Mouse (Mus musculus) neural tube, embryonic 12.5 days (tissue): Measurements from ENCODE around the gene Anpep. TPM values are rescaled to one million over a fixed set of nuclear protein-coding genes. Genes with fewer than 3 reads are reported as not detected.

Experiments
- ATAC-seq: fragments of 200-750 bp; cut with Nextera tagmentation; 2 replicates; pipeline ENCODE4 v1.8.0; 2017; ENCODE audit warnings: low read depth, mild to moderate bottlenecking, moderate TSS enrichment, moderate library complexity; ENCODE audit not compliant: low FRiP score
- H3K27ac ChIP-seq: fragments of 300-500 bp; sonication (generic); 2 replicates; pipeline ENCODE4 v1.5.1; 2016
- H3K27me3 ChIP-seq: fragments of 300-500 bp; sonication (generic); replicated peaks from 2 replicates; pipeline ENCODE4 v1.6.1; 2016; ENCODE audit warnings: mild to moderate bottlenecking
- H3K36me3 ChIP-seq: fragments of 300-500 bp; sonication (generic); 2 replicates; pipeline ENCODE4 v1.6.1; 2016; ENCODE audit warnings: mild to moderate bottlenecking
- H3K4me1 ChIP-seq: fragments of 300-500 bp; sonication (generic); 2 replicates; pipeline ENCODE4 v1.6.1; 2016
- H3K4me2 ChIP-seq: fragments of 300-500 bp; sonication (generic); replicated peaks from 2 replicates; pipeline ENCODE4 v1.6.1; 2016; ENCODE audit warnings: mild to moderate bottlenecking
- H3K4me3 ChIP-seq: fragments of 300-500 bp; sonication (generic); 2 replicates; pipeline ENCODE4 v1.5.1; 2016
- H3K9ac ChIP-seq: fragments of 300-500 bp; sonication (generic); 2 replicates; pipeline ENCODE4 v1.6.1; 2016; ENCODE audit warnings: mild to moderate bottlenecking
- H3K9me3 ChIP-seq: fragments of 300-500 bp; sonication (generic); 2 replicates; pipeline ENCODE4 v1.6.1; 2016; ENCODE audit warnings: mild to moderate bottlenecking
- WGBS: fragments of 180-500 bp; shearing (Covaris S2); methylation state at CpG from one replicate; pipeline ENCODE4 v1.1.7; 2016; 5-methylcytosine and 5-hydroxymethylcytosine counted together
- polyA plus RNA-seq: library from polyadenylated mRNA; unstranded; fragments of >200 nt; fragmentation: Nextera tagmentation; extraction: Ambion mirVana; gene quantifications from 2 replicates; pipeline ENCODE4 v1.2.1, GENCODE M21; 2016

The Anpep gene
- polyA plus RNA-seq, 1 experiment from 2014 or later = 6.7 TPM

DNA sequence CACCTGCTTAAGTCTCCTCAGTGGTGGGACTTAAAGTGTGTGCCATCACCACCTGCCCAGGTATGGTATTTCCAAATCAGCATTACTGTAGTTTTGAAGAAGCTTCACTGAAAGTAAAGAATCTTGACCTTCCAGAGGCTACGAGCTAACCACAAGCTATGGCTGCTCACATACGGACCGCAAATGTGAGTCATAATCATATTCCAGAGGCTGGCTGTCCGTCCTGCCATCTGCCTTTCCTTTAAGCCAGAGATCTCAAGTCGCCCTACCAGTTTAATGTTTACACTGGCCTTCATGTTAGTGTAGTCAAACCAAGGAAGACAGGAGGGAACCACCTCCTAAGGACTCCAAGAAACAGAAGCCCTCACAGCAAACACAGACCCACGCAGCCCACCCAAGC lies 21.0 kb upstream of the Anpep start:
- Histone ChIP-seq H3K9me3 (no peaks in the 10 kb centered on the region), H3K4me3 (no peak overlapping the region), H3K4me1 (no peaks in the 10 kb centered on the region), H3K27ac (no peak overlapping the region), H3K4me2 (no peak overlapping the region), H3K27me3 (no peaks in the 10 kb centered on the region), H3K9ac (no peak overlapping the region), H3K36me3 (peaks cover 47% of the 10 kb centered on the region)
- WGBS = 96% methylated on average over 6 of the region's 6 CpGs
- ATAC-seq = no peak

DNA sequence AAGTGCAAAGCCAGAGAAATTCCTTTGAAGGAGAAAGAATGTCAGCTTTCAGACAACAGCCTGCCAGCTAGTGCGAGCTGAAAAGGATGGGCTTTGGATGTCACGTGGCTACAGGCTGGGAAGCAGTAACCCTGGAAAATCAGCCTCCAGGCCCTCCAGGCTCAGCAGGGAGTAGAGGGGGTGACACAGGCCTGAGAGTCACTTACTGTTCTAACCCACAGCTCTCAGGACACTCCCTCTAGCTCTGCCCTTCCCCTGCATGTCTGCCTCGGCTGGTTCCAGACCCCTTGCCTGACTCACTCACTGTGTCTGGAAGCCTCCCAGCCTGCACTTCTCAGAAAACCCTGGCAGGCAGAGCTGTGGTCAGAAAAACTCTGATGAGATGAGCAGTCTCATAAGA lies 20.1 kb upstream of the Anpep start:
- Histone ChIP-seq H3K4me2 (no peak overlapping the region), H3K4me1 (no peaks in the 10 kb centered on the region), H3K9me3 (no peaks in the 10 kb centered on the region), H3K27ac (no peak overlapping the region), H3K9ac (no peak overlapping the region), H3K4me3 (no peak overlapping the region), H3K27me3 (no peaks in the 10 kb centered on the region), H3K36me3 (peaks cover 47% of the 10 kb centered on the region)
- 53% methylated on average over 3 of the region's 3 CpGs for whole genome bisulfite sequencing
- ATAC-seq = no peak

DNA sequence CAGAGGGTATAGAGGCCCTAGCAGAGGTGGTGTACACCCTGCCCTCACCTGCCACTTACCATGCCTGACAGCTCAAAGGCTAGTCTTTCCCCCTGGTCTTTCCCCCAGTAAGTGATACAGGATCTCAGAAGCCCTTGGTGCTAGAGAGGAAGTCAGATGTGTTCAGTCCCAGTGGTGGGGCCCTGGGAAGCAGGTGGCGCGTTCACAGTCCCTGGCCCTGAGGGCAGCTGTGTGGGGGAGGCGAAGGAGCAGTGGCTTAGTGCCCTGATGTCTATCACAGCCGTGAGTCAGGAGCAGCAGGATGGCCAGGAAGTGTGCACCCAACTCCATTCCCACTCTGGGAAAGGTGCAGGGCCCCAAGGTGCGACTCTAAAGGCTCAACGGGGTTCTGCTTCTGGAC lies 19.2 kb upstream of the Anpep start:
- Histone ChIP-seq H3K9me3 (no peaks in the 10 kb centered on the region), H3K27ac (no peak overlapping the region), H3K4me2 (no peak overlapping the region), H3K9ac (no peak overlapping the region), H3K27me3 (no peaks in the 10 kb centered on the region), H3K4me1 (no peaks in the 10 kb centered on the region), H3K4me3 (no peak overlapping the region), H3K36me3 (peaks cover 46% of the 10 kb centered on the region)
- WGBS = 91% methylated on average over 6 of the region's 6 CpGs
- no peak for ATAC-seq

DNA sequence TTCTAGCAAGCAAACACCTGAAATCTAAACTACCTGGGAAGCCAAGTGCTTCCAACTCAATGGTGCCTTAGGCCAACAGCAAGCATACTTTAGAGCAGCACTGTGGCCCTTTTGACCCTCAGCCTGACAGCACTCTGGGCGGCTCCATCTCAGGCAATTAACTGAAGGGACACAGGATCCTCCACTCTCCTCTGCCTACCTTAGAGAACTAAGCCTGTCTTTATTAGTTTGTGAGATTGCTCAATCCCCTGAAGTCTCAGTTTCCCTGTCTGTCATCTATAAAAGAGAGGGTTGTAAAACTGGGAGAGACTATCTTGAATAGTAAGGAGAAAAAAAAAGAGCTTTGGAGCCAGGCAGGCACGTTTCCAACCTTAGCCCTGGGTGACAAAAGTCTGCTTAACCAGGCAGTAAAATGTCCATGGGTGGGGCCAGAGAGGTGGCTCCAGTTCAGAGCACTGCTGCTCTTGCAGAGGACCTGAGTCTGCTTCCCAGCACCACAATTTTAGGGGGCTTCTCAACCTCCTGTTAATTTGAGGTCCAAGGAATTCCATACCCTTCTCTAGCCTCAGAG lies 17.7 kb upstream of the Anpep start:
- H3K4me3 ChIP-seq = no peak overlapping the region
- ATAC-seq = no peak
- no peaks in the 10 kb centered on the region for H3K27me3 ChIP-seq
- H3K36me3 ChIP-seq = peaks cover 42% of the 10 kb centered on the region
- no peak overlapping the region for H3K9ac ChIP-seq
- H3K27ac ChIP-seq = no peak overlapping the region
- no peak overlapping the region for H3K4me2 ChIP-seq
- no peaks in the 10 kb centered on the region for H3K9me3 ChIP-seq
- WGBS = 42% methylated on average over 2 of the region's 2 CpGs
- H3K4me1 ChIP-seq = no peaks in the 10 kb centered on the region

DNA sequence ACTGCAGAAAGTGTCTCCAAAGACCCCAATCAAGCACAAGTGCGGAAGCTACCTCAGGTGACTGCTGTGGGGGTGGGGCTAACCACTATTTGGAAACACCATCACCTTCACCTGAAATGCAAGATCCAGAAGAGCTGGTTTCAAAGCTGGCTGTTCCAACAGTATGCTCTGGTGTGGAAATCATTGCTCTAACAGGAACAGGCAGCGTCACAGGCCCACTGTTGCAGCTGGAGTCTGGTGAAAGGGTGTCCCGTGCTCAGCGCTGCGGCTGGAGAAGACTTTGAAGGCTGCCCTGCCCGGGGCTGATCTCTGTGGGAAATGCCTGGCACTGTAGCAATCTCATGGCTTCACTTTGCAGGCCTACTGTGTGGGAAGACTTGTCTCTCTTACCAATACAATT lies 12.5 kb upstream of the Anpep start:
- 82% methylated on average over 6 of the region's 6 CpGs for WGBS
- no peaks in the 10 kb centered on the region for H3K27me3 ChIP-seq
- H3K4me1 ChIP-seq = 0 out of 2 replicates have a peak, but pooled peaks cover 6% of the 10 kb centered on the region
- no peak overlapping the region for H3K4me3 ChIP-seq
- no peak for ATAC-seq
- peaks cover 8% of the 10 kb centered on the region; the same call in 1 of the 2 replicates for H3K36me3 ChIP-seq
- H3K4me2 ChIP-seq = no peak overlapping the region
- no peak overlapping the region for H3K27ac ChIP-seq
- H3K9ac ChIP-seq = no peak overlapping the region
- H3K9me3 ChIP-seq = no peaks in the 10 kb centered on the region

DNA sequence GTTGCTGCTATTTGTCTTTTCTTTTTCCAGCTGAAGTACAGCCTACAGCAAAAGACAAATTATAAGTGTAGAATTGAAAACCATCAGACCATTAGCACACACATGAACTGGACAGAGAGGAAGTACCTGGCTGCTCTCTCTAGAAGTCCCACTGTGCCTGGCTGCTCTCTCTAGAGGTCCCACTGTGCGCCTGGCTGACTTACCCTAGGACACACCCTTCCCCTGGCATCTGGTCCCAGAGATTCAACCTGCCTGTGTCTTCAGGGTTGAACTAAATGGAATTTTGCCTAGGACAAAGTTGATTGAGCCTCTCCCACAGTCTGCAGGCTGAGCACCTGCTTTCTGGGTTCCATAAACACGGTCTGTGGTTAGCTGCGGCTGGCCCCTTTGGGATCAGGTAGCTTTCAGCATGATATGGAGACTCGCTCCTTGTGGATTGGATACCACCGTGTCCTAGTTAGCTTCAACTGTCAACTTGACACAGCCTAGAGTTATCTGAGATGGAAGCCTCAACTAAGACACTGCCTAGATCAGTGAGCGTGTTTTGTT lies 11.0 kb upstream of the Anpep start:
- Histone ChIP-seq H3K36me3 (peaks cover 5% of the 10 kb centered on the region; the same call in 1 of the 2 replicates), H3K4me1 (peaks cover 8% of the 10 kb centered on the region; the same call in 1 of the 2 replicates), H3K27ac (no peak overlapping the region), H3K4me3 (no peak overlapping the region), H3K9ac (no peak overlapping the region), H3K4me2 (no peak overlapping the region), H3K27me3 (no peaks in the 10 kb centered on the region), H3K9me3 (no peaks in the 10 kb centered on the region)
- no peak for ATAC-seq
- WGBS = 90% methylated on average over 6 of the region's 6 CpGs

DNA sequence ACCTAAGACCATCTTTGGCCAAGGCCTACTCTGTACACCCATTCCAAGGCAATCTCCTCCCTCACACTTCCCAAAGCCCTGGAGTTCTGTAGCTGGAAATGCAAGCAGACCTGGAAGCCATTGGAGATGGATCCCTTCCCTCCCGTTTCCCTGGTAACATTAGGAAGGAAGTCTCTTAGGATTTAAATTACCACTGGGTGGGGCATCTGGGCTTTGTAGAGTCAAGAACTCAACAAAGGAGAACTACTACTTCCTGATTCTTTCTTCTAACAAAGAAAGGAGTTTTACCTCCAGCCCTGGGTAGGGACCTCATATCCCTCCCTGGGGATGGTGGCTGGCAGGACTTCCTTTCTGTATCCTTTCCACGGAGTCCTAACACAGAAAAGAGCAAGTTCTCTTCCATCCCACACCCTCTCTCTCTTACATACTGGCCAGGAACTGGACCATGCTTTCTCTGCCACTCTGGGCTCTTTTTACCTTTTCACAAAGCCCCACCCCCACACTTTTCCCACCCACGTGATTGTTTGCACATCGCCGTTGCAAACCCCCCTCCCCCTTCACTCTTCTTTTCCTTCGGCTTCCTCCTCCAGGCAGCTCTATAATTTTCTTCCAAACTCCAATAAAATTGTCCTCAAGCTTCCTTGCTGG lies 8.3 kb upstream of the Anpep start:
- H3K4me1 ChIP-seq = peaks cover 12% of the 10 kb centered on the region; the same call in 1 of the 2 replicates
- no peak for ATAC-seq
- WGBS = 55% methylated on average over 6 of the region's 6 CpGs
- H3K9ac ChIP-seq = no peak overlapping the region
- no peak overlapping the region for H3K4me2 ChIP-seq
- H3K27ac ChIP-seq = no peak overlapping the region
- no peaks in the 10 kb centered on the region for H3K9me3 ChIP-seq
- H3K36me3 ChIP-seq = no peaks in the 10 kb centered on the region
- H3K27me3 ChIP-seq = no peaks in the 10 kb centered on the region
- H3K4me3 ChIP-seq = no peak overlapping the region

DNA sequence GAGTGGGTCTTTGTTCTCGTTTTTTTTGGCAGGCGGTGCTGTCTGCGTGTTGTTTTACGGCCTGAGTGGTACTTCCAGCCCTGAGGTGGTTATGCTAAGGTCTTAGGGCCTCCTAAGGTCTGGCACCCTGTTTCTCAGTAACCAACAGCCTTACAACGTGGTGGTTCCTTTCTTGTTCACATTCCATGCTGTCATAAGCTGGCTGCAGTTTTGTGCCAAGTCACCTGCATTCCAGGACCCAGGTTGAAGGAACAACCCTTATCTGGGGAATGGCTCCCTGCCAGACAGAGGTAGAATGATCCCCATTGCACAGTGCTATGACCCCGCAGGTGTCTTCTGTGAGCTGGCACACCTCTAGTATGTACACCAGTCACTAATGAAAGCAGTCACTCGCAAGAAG lies 7.6 kb upstream of the Anpep start:
- H3K9ac ChIP-seq = no peak overlapping the region
- H3K4me2 ChIP-seq = no peak overlapping the region
- H3K4me3 ChIP-seq = no peak overlapping the region
- no peak for ATAC-seq
- no peaks in the 10 kb centered on the region for H3K9me3 ChIP-seq
- H3K36me3 ChIP-seq = no peaks in the 10 kb centered on the region
- H3K27ac ChIP-seq = no peak overlapping the region
- no peaks in the 10 kb centered on the region for H3K27me3 ChIP-seq
- peaks cover 12% of the 10 kb centered on the region; the same call in 1 of the 2 replicates for H3K4me1 ChIP-seq
- whole genome bisulfite sequencing = 74% methylated on average over 7 of the region's 7 CpGs

DNA sequence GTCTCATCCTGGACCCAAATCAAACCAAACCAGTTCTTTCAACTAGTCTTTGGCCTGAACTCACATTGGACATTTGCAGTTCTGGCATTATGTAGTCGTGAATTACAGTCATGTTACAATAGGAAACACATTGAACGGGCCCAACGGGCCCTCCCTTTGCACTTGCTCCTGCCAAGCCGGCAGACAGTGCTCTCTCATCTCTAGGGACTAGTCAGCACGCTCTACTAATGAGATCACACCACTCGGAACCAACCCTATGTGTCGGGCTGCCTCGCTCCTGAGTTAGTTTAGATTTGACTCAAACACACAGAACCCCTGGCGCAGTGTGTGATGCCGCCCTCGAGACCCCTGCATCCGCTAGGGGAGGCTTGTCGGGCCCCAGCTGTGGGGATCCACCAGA lies 7.0 kb upstream of the Anpep start:
- no peaks in the 10 kb centered on the region for H3K9me3 ChIP-seq
- ATAC-seq = no peak
- H3K4me1 ChIP-seq = peaks cover 12% of the 10 kb centered on the region; the same call in 1 of the 2 replicates
- no peak overlapping the region for H3K4me3 ChIP-seq
- no peaks in the 10 kb centered on the region for H3K36me3 ChIP-seq
- H3K9ac ChIP-seq = no peak overlapping the region
- no peak overlapping the region for H3K27ac ChIP-seq
- WGBS = 76% methylated on average over 13 of the region's 13 CpGs
- no peaks in the 10 kb centered on the region for H3K27me3 ChIP-seq
- no peak overlapping the region for H3K4me2 ChIP-seq

DNA sequence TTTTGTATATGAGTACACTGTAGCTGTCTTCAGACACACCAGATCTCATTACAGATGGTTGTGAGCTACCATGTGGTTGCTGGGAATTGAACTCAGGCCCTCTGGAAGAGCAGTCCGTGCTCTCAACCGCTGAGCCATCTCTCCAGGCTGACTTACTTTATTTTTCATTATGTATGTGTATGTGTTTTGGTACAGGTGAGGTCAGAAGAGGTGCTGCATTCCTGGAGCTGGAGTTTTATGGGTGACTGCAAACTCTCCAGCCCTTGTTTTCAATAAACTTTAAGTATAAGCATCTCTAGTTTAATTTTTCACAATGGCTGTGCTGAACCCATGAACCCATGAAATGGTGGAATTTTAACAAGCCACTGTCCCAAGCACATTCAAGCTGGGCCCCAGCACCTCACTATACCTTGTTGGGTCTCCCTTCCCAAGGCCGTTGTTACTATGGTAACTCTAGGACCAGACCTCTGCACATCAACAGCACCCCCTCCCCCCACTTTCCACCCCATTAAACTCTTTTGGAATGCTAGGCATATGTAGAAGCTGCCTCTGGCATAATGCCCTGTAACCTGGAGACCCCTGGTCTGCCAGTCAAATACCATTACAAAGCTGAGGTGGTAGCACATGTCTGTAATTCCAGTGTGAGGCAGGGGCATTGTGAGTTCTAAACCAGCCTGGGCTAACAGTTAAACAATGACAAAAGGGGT lies 5.6 kb upstream of the Anpep start:
- 71% methylated on average over 3 of the region's 3 CpGs for WGBS
- 0 out of 2 replicates have a peak, but pooled peaks have one; percentile 58 for ATAC-seq
- no peaks in the 10 kb centered on the region for H3K36me3 ChIP-seq

DNA sequence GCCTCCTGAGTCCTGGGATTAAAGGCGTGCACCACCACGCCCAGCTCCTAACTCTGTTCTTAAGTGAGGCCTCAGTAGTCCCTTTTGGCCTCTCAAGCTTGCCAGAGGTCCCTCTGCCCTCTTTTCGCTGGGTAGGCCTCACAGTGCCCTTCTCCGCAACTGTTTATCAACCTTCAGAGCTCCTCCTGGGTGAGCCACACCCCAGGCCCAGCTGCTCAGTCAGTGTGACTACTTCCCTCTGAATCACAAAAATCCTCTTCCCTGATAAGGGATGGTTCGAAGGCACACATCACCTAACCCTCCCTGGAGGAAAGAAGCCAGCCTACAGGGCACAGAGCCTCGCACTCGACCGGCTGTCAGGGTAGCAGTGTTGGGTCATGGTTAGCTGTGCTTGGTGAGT lies 935 bp upstream of the Anpep start:
- Histone ChIP-seq H3K9ac (no peak overlapping the region), H3K4me1 (peaks cover 4% of the 10 kb centered on the region; the same call in 1 of the 2 replicates), H3K4me2 (no peak overlapping the region), H3K36me3 (no peaks in the 10 kb centered on the region), H3K27ac (no peak overlapping the region), H3K9me3 (no peaks in the 10 kb centered on the region), H3K27me3 (no peaks in the 10 kb centered on the region), H3K4me3 (no peak overlapping the region)
- ATAC-seq = no peak
- WGBS = 86% methylated on average over 8 of the region's 8 CpGs

More for the DNA sequence above, 5.6 kb upstream of the Anpep start:
- no peak overlapping the region for H3K27ac ChIP-seq
- H3K27me3 ChIP-seq = no peaks in the 10 kb centered on the region
- H3K9me3 ChIP-seq = no peaks in the 10 kb centered on the region
- no peak overlapping the region for H3K4me3 ChIP-seq
- H3K4me1 ChIP-seq = peaks cover 12% of the 10 kb centered on the region; the same call in 1 of the 2 replicates
- no peak overlapping the region for H3K4me2 ChIP-seq
- no peak overlapping the region for H3K9ac ChIP-seq

DNA sequence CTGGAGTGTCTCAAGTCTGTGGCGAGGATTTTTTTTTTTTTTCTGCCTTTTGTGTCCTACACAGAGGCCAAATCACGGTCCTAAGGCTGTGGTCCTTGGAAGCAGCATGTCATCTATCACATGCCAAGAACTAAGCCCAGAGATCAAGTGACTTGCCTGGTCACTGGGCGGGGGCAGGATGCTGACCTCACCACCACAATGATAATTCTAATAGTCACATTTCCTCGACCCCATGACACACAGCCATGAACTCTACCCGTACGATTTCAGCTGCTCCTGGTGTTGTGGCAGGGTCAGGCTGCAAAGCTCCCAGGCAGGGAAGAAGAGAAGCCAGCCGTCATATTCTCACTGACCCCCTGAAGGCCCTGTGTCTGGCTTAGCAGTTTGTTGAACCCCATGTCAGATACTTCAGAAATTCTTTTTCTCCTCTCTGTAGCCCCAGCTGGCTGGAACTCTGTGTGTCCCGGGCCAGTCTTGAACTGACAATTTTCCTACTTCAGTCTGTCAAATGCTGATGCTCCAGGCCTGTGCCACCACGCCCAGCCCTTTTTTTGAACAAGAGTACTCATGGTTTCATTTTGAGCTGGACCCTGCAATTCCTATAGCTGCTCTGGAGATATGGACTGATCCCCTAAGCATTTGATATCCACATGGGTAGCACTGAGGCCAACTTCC lies 1.8 kb downstream of the Anpep start:
- Histone ChIP-seq H3K4me3 (no peak overlapping the region), H3K27me3 (no peaks in the 10 kb centered on the region), H3K9me3 (no peaks in the 10 kb centered on the region), H3K27ac (no peak overlapping the region), H3K36me3 (no peaks in the 10 kb centered on the region), H3K4me1 (no peaks in the 10 kb centered on the region), H3K4me2 (no peak overlapping the region), H3K9ac (no peak overlapping the region)
- no peak for ATAC-seq
- WGBS = 68% methylated on average over 9 of the region's 9 CpGs
